Mouse (Mus musculus): Measurements from ENCODE around the gene Ppfibp1. TPM values are rescaled to one million over a fixed set of nuclear protein-coding genes. Genes with fewer than 3 reads are reported as not detected.
A peak's percentile ranks its signal among the peaks of the same experiment; 100 is the strongest.

The Ppfibp1 gene
- polyA plus RNA-seq, 1 experiment from 2014 or later: 22.5 TPM

- no peak for ATAC-seq (ENCODE audit: low FRiP score, low read depth)
- H3K4me2 ChIP-seq (replicated peaks): no peak overlapping the region
Observed at GRCm38 (mm10) chr6:146884171-146884570, 4.1 kb upstream of the Ppfibp1 start.

GRCm38 (mm10) chr6:146884851-146885250 is 3.4 kb upstream of the Ppfibp1 start:
- H3K4me2 ChIP-seq (replicated peaks): no peak overlapping the region
- no peak for ATAC-seq (ENCODE audit: low FRiP score, low read depth)
- 39% methylated on average over 4 of the region's 4 CpGs for WGBS
- H3K4me1 ChIP-seq: no peaks in the 10 kb centered on the region
- no peaks in the 10 kb centered on the region for H3K36me3 ChIP-seq
- peaks cover 14% of the 10 kb centered on the region; the same call in 1 of the 2 replicates for H3K27me3 ChIP-seq (replicated peaks)
- H3K4me3 ChIP-seq: no peak overlapping the region
- H3K27ac ChIP-seq: no peak overlapping the region
- H3K9ac ChIP-seq: no peak overlapping the region
- H3K9me3 ChIP-seq: no peaks in the 10 kb centered on the region

More at GRCm38 (mm10) chr6:146884171-146884570, 4.1 kb upstream of the Ppfibp1 start:
- Histone ChIP-seq H3K4me1 (no peaks in the 10 kb centered on the region), H3K9ac (no peak overlapping the region), H3K4me3 (no peak overlapping the region), H3K9me3 (no peaks in the 10 kb centered on the region), H3K36me3 (no peaks in the 10 kb centered on the region), H3K27me3 (replicated peaks) (peaks cover 9% of the 10 kb centered on the region; the same call in 1 of the 2 replicates), H3K27ac (no peak overlapping the region)
- WGBS: 93% methylated on average over 3 of the region's 3 CpGs

- 7% methylated on average over 26 of the region's 26 CpGs for WGBS
- H3K4me2 ChIP-seq (replicated peaks): peak overlapping the region; percentile 80
- H3K9me3 ChIP-seq: no peaks in the 10 kb centered on the region
- peak; percentile 77 for ATAC-seq (ENCODE audit: low FRiP score, low read depth)
- no peaks in the 10 kb centered on the region for H3K36me3 ChIP-seq
- H3K4me1 ChIP-seq: no peaks in the 10 kb centered on the region
- H3K9ac ChIP-seq: peak overlapping the region; percentile 68
- no peak overlapping the region for H3K27ac ChIP-seq
- peak overlapping the region; percentile 64 for H3K4me3 ChIP-seq
- peaks cover 24% of the 10 kb centered on the region for H3K27me3 ChIP-seq (replicated peaks)
Observed at GRCm38 (mm10) chr6:146888660-146889490, 588 bp downstream of the Ppfibp1 start.

GRCm38 (mm10) chr6:146890215-146890614 is 1.9 kb downstream of the Ppfibp1 start:
- H3K4me1 ChIP-seq: no peaks in the 10 kb centered on the region
- peaks cover 27% of the 10 kb centered on the region for H3K27me3 ChIP-seq (replicated peaks)
- H3K4me2 ChIP-seq (replicated peaks): peak overlapping the region; percentile 17; the same call in 1 of the 2 replicates
- 68% methylated on average over 2 of the region's 2 CpGs for WGBS
- H3K36me3 ChIP-seq: no peaks in the 10 kb centered on the region
- no peaks in the 10 kb centered on the region for H3K9me3 ChIP-seq
- H3K27ac ChIP-seq: no peak overlapping the region
- no peak overlapping the region for H3K4me3 ChIP-seq
- ATAC-seq (ENCODE audit: low FRiP score, low read depth): no peak
- no peak overlapping the region for H3K9ac ChIP-seq

- no peaks in the 10 kb centered on the region for H3K36me3 ChIP-seq
- H3K4me3 ChIP-seq: no peak overlapping the region
- no peaks in the 10 kb centered on the region for H3K4me1 ChIP-seq
- no peak for ATAC-seq (ENCODE audit: low FRiP score, low read depth)
- H3K27me3 ChIP-seq (replicated peaks): peaks cover 27% of the 10 kb centered on the region
- peak overlapping the region; percentile 16; the same call in 1 of the 2 replicates for H3K4me2 ChIP-seq (replicated peaks)
- no peaks in the 10 kb centered on the region for H3K9me3 ChIP-seq
- no peak overlapping the region for H3K27ac ChIP-seq
- H3K9ac ChIP-seq: no peak overlapping the region
Observed at GRCm38 (mm10) chr6:146890633-146891032, 2.3 kb downstream of the Ppfibp1 start.

DNA sequence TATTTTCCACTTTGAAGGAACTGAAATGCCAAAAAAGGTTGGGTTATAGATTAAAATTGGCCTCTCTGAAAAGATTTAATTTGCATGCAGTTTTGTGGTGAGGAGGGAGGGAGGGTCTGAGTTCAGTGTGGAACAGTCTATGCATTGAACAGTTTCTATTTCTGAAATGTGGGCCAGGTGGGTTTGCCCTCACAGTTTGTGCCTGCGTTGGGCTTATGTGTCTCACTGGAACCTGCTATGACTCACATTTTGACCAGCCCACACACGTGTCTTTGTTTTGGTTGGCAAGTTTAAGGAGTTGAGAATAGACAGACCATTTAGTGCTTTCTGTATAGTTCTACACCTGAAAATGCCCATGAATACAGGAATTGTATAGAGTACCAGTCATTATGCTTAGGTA is 5.6 kb downstream of the Ppfibp1 start:
- WGBS: 83% methylated on average over 2 of the region's 2 CpGs
- Histone ChIP-seq H3K9ac (no peak overlapping the region), H3K4me3 (no peak overlapping the region), H3K4me2 (replicated peaks) (no peak overlapping the region), H3K36me3 (no peaks in the 10 kb centered on the region), H3K27me3 (replicated peaks) (peaks cover 34% of the 10 kb centered on the region), H3K4me1 (no peaks in the 10 kb centered on the region), H3K27ac (no peak overlapping the region), H3K9me3 (no peaks in the 10 kb centered on the region)
- no peak for ATAC-seq (ENCODE audit: low FRiP score, low read depth)

- Histone ChIP-seq H3K4me2 (replicated peaks) (no peak overlapping the region), H3K27me3 (replicated peaks) (peaks cover 19% of the 10 kb centered on the region), H3K9me3 (no peaks in the 10 kb centered on the region), H3K4me1 (no peaks in the 10 kb centered on the region), H3K4me3 (no peak overlapping the region), H3K9ac (no peak overlapping the region), H3K27ac (no peak overlapping the region), H3K36me3 (no peaks in the 10 kb centered on the region)
- ATAC-seq (ENCODE audit: low FRiP score, low read depth): no peak
- 85% methylated on average over 6 of the region's 6 CpGs for WGBS
Observed at GRCm38 (mm10) chr6:146898709-146899108, 10.4 kb downstream of the Ppfibp1 start.

DNA sequence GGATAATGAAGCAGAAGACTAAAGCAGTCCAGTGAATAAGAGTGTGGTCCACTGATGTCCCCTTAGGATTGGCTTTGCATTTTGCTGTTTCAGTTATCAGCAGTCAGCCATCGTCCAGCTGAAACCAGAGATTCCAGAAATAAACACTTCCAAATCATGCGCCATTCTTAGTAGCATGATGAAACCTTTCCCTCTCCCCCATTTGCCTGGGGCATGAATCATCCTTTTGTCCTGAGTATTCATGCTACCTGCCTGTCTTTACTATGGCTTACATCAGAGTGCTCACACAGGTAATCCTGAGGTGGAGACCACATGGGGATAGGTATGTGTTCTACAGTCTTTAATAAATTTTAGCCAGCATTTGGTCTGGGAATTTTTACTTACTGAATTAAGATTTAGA is 11.4 kb downstream of the Ppfibp1 start:
- H3K27ac ChIP-seq: no peak overlapping the region
- no peaks in the 10 kb centered on the region for H3K36me3 ChIP-seq
- peaks cover 14% of the 10 kb centered on the region for H3K27me3 ChIP-seq (replicated peaks)
- no peaks in the 10 kb centered on the region for H3K9me3 ChIP-seq
- H3K9ac ChIP-seq: no peak overlapping the region
- WGBS: 91% methylated on average over 2 of the region's 2 CpGs
- H3K4me1 ChIP-seq: no peaks in the 10 kb centered on the region
- no peak overlapping the region for H3K4me2 ChIP-seq (replicated peaks)
- ATAC-seq (ENCODE audit: low FRiP score, low read depth): no peak
- no peak overlapping the region for H3K4me3 ChIP-seq

- Histone ChIP-seq H3K9me3 (no peaks in the 10 kb centered on the region), H3K4me3 (no peak overlapping the region), H3K4me2 (replicated peaks) (no peak overlapping the region), H3K27ac (no peak overlapping the region), H3K27me3 (replicated peaks) (peaks cover 12% of the 10 kb centered on the region), H3K9ac (no peak overlapping the region), H3K36me3 (no peaks in the 10 kb centered on the region), H3K4me1 (no peaks in the 10 kb centered on the region)
- WGBS: 92% methylated on average over 4 of the region's 4 CpGs
- ATAC-seq (ENCODE audit: low FRiP score, low read depth): no peak
Observed at GRCm38 (mm10) chr6:146901929-146902328, 13.6 kb downstream of the Ppfibp1 start.

DNA sequence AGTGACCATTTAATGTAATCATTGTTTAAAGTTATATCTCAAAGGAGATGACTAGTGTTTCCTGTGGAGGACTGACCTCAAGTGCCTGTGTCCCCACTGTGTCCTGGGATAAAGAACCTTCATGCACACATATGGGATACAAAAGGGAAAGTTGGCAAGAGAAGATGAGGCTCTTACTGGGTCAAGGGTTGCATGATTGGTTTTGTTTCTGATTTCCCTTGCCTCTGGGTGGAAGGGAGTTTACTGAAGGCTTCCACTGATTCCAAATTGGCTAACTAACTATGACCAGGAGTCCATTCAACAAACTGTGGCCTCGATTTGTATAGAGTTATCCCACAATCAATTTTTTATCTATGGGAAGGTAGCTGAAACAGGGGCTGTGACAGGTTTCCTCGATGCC is 15.3 kb downstream of the Ppfibp1 start:
- Histone ChIP-seq H3K27me3 (replicated peaks) (0 out of 2 replicates have a peak, but pooled peaks cover 4% of the 10 kb centered on the region), H3K4me1 (no peaks in the 10 kb centered on the region), H3K9ac (no peak overlapping the region), H3K36me3 (no peaks in the 10 kb centered on the region), H3K9me3 (no peaks in the 10 kb centered on the region), H3K27ac (no peak overlapping the region), H3K4me2 (replicated peaks) (no peak overlapping the region), H3K4me3 (no peak overlapping the region)
- WGBS: 77% methylated on average over 2 of the region's 2 CpGs
- ATAC-seq (ENCODE audit: low FRiP score, low read depth): no peak

DNA sequence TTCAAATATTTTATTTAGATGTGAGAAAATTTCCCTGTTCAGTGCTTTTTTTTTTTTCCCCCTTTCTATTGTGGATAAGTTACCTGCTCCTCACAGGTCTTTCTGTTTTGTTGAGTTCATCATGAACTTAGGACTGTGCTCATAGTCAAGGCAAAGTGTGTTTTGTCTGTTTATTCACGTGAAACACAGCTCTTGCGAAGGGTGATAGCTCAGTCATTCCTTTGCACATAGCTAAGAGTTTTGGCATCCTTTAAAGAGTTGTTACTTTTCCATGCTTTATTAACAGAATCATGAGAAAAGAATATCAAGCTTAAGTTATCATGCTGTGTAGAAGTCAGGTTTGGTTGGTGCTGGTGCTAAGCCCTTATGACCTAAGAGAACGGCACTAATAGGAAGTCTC is 16.4 kb downstream of the Ppfibp1 start:
- Histone ChIP-seq H3K4me1 (no peaks in the 10 kb centered on the region), H3K36me3 (no peaks in the 10 kb centered on the region), H3K4me2 (replicated peaks) (no peak overlapping the region), H3K9me3 (no peaks in the 10 kb centered on the region), H3K4me3 (no peak overlapping the region), H3K27me3 (replicated peaks) (no peaks in the 10 kb centered on the region), H3K27ac (no peak overlapping the region), H3K9ac (no peak overlapping the region)
- ATAC-seq (ENCODE audit: low FRiP score, low read depth): no peak
- WGBS: 88% methylated on average over 3 of the region's 3 CpGs

GRCm38 (mm10) chr6:146906000-146906786 is 17.9 kb downstream of the Ppfibp1 start:
- Histone ChIP-seq H3K4me2 (replicated peaks) (no peak overlapping the region), H3K27ac (no peak overlapping the region), H3K4me3 (no peak overlapping the region), H3K36me3 (no peaks in the 10 kb centered on the region), H3K9me3 (no peaks in the 10 kb centered on the region), H3K27me3 (replicated peaks) (no peaks in the 10 kb centered on the region), H3K4me1 (no peaks in the 10 kb centered on the region), H3K9ac (no peak overlapping the region)
- no peak for ATAC-seq (ENCODE audit: low FRiP score, low read depth)
- WGBS: 80% methylated on average over 3 of the region's 3 CpGs

Measured in neural tube, embryonic 12.5 days (tissue).